Mouse (Mus musculus): Measurements from ENCODE around the gene Upk1a. TPM values are rescaled to one million over a fixed set of nuclear protein-coding genes. Genes with fewer than 3 reads are reported as not detected.
A peak's percentile ranks its signal among the peaks of the same experiment; 100 is the strongest.

The Upk1a gene
- total RNA-seq, 4 experiments from 2014 or later, result 0.39 to 1.2 (median 0.89) TPM; not detected in 1

DNA sequence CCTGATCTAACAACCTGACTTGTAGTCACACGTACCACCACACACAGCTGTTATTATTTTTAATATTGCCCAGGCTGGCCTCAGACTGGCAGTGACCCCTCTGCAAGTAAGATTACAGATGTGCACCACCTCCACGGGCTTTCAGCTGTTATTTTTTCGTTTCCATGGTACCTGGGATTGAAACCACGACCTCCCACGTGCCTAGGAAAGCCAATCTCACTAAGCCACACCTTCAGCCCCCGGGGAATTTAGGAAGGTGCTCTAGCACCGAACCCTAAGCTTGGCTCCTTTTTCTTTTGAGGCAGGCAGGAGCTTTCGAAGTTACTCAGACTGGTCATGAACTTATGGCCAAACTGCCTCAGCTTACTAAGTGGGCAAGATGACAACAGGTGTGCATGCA lies 8.2 kb downstream of the Upk1a start:
- no peak for DNase-seq (ENCODE audit: low spot score in 2 of 2)

- DNase-seq (ENCODE audit: low spot score in 2 of 2), result no peak
These were observed 10.1 kb downstream of the Upk1a start for GRCm38 (mm10) chr7:30602583-30602982.

DNA sequence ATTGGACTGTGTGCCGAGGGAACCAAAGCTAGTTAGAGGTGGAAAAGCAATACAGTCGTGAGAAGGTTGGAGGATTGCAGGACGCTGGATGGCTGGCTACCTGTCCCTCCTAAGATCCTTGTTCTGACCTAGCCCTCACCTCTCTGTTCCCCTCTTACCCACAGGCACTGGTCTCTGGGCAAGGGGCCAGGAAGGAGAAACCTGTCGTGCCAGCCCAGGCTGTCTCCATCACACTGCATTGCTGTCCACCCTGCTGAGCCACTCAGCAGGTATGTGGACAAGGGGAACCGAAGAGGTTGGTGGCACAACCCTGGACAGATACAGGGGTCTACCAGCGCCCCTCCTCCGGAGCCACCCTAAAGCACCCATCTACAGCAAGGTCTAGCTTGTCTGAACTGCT lies 12.0 kb downstream of the Upk1a start:
- DNase-seq (ENCODE audit: low spot score in 2 of 2), result no peak

DNA sequence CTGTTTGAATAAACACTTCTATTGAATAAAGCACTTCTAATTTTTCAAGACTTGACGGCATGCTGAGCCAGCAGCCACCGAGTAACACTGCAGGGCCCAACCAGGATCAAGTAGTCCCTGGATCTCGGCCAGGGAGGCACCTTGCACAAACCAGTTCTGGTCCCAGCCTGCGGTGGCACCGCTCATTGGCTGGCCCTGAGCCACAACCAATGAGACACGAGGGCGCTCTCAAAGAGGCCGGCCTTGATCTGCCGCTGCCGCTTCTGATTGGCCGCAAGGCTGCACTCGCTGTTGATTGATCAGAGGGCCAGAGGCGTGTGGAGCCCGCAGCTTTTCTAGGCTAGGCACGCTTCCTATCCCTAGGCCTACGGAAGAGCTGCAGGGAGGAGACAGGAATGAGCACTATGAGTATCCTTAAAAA lies 12.7 kb downstream of the Upk1a start:
- peak; percentile 92 to 94 for DNase-seq (ENCODE audit: low spot score in 2 of 2)

DNA sequence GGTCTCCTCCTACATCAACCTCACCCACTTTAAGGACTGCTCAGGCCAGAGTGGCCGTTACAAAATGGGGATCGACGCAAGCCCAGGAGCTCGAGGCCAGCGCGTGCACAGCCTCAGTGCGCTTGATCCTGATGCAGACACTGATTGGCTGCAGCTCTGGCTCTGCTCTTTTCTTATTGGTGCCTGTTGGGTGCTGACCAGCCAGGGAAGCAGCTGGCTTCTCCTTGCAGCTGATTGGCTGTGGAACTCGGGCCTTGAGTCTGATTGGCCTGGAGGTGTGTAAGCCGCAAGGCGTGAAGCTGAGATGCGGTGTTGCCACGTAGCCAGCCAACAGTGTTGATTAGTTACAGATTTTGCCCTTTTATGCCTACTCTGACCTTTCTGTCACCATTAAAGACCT lies 13.9 kb downstream of the Upk1a start, which contains the start of gene Zbtb32:
Gene Zbtb32 (minus strand): TSS at position 124 of the 400 bp plus-strand sequence.
- DNase-seq (ENCODE audit: low spot score in 2 of 2), result no peak

DNA sequence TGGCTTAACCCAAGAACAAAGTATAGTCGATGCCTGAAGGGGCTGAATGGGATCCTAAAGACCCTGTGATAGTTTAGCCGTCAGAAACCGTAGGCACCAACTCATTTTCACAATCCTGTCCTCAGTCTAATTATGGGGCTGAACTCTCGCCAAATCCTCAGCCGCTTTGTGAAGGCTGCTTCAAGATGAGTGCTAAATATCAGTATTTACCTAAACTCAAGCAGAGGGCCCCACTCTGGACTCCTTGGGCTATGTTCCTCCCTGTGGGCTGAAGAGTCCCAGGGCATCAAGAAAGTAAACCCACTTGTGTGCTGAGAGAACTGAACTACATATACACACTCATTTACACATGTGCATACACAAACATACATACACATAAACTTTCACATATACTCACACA lies 15.8 kb downstream of the Upk1a start:
- DNase-seq (ENCODE audit: low spot score in 2 of 2), result no peak

DNA sequence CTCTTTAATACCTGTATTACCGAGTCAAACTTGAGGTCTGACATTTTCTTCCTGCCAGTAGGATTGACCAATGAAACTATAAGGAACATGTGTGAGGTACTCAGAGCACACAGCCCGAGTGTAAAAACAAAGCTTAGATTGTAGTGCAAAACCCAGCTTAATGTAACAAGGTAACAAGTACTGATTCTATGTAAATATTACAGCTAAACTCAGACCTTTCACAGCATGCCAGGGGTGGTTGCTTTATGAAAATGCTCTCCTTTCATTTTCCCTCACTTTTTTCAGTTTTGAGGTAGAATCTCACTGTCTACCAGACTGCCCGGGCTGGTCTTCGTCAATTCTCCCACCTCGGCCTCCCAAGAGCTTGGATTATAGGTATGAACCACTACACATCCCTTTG lies 16.6 kb downstream of the Upk1a start:
- no peak for DNase-seq (ENCODE audit: low spot score in 2 of 2)

- no peak for DNase-seq (ENCODE audit: low spot score in 2 of 2)
These were observed 18.1 kb downstream of the Upk1a start for GRCm38 (mm10) chr7:30594510-30595024.

- no peak for DNase-seq (ENCODE audit: low spot score in 2 of 2)
These were observed 18.8 kb downstream of the Upk1a start for GRCm38 (mm10) chr7:30593579-30594509.

DNA sequence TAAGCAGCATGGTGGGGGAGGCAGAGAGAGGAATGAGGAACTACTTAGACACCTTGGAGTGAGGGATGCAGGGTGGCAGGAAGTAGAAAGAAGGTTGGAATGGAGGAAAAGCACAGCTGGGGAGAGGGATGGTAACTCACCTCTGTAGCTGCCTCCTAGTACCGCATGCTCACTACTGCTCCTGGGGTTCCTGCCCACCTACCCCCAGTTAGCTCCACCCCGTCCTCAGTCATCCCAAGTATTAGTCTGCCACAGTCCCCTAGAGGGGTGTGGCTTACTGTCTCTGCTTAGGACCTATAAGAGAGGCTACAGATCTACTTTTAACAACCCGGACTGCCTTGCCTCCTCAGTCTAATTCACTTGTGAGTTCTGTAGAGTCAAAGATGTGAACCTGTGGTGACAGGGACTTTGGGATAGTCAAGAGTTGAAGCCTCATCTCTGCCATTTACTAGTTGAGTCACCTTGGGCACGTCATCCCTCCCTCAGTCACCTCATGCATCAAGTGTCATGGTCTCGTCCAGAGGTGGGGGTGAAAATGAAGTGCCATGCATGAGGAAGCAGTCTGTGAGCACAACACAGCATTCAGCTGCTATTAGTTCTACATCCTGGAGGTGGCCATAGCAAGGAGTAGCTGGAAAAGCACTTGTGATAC lies 19.7 kb downstream of the Upk1a start:
- DNase-seq (ENCODE audit: low spot score in 2 of 2), result no peak

DNA sequence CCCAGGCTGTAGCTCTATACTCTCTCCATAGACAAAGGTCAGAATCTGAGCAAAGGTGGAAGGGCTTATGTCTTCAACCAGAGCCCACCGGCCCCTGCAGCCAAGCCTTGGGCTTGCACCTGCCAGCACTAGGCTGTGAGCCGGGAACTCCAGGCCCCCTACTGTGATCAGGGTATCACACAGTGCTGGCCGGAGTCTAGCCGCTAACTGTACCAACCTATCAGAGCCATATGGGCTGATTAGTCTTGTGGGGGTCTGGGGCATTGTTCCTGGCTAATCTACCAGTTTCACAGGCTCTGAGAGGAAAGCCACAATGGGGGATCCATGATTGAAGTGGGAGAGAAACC lies 21.1 kb downstream of the Upk1a start:
- DNase-seq (ENCODE audit: low spot score in 2 of 2), result no peak

DNA sequence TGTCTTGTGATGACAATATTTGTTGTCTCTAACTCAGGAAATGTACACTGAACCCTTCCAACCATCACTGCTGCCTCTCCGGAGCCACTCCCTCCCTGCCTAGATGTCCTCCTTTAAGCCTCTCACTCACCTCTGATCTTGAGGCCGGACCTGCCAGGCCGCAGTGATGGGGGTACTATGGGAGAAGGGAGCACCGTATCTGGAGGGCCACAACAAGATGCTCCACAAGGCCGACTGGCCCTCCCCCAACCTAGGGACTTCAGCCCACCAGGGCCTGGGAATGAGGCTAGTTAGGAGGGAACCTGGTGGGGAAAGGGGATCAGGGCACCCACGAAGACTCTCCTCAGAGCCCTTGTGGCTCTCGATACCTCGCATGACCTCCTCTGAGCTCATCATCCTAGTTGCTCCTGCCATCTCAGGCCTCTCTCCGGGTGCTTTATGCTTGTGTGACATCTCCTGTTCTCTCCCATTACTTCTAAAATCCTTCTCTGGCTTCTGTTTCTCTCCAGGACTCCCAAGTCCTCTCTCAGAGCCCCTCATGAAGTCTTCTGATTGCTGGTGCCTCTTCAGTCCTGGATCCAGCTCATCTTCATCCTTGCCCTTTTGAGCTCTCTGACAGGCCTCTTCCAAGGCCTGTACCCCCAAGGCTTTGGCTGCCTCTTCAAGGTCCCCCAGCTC lies 21.6 kb downstream of the Upk1a start:
- DNase-seq (ENCODE audit: low spot score in 2 of 2), result no peak

DNA sequence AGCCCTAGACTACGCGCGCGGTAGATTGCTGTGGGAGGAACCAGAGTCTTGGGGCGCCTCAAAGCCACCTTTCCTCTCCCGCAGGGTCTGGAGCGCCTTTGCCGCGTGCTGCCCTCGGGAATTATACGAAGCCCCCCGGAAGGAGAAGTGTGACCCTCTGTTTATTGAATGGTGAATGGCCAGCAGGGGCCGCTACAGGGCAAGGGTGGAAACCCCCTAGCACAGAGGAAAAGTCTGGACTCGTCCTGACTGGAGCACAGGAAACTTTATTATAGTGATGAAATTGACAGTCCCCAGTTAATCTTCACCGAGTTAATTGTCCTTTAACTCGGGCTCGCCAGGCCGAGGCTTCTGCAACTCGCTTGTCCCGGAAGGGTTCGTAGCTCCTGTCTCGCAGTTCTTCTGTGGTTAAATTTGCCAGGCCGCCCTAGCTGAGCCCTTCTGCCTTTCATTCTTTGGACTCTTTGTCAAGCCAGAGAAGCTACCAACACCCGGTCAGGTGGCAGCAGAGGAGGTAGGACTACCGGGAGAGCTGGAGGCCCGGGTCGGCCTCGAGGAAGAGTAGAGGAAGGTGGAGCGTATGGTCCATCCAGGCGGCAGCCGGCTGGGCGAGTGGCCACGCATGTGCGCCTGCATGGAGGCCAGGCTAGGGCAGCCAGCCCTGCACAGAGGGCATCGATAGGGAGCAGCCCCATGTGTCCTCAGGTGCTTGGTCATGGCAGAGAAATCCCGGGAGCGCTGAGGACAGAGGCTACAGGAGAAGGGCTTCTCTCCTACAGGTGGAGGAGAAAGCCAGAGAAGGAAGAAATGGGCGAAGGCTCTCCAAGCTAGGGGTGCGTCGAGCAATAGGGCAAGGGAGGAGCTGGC lies 23.0 kb downstream of the Upk1a start:
- peak; percentile 70 to 79 for DNase-seq (ENCODE audit: low spot score in 2 of 2)

DNA sequence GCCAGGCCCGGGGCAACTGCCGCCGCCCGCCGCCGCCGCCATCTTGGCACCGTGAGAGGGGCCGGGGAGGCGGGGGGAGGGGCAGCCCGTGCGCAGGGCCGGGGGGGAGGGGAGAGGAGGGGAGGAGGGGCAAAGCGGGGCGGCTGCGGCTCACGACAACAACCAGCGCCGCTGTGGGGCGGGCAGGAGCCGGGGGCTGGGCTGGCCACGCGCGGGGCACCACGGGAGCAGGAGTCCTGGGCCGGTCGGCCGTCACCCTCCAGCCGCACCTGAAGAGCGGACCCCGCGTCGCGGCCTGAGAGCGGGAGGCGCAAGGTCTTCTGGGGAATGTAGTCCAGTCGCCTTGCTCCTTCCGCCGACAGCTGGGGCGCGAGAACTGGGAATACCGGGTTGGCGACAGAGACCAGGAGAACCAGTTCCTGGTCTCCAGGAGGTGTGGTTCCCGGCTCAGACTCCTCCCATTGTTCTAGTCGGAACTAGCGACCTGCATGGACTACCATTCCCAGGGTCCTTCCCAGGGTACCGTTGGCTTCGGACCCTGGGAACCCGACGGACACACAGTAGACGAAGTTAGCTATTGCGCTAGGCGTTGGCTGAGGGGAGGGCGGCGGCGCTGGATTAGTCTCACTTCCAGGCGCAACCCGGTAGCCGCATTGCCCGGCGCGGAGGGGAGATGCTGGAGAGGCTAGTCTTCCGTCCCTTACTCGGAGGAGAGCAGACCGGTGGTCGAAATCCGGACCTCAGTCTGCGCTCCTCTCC lies 23.8 kb downstream of the Upk1a start, which contains the start of gene Kmt2b:
Gene Kmt2b (minus strand): TSS at position 51 of the 759 bp plus-strand sequence.
- DNase-seq (ENCODE audit: low spot score in 2 of 2), result peak; percentile 96

DNA sequence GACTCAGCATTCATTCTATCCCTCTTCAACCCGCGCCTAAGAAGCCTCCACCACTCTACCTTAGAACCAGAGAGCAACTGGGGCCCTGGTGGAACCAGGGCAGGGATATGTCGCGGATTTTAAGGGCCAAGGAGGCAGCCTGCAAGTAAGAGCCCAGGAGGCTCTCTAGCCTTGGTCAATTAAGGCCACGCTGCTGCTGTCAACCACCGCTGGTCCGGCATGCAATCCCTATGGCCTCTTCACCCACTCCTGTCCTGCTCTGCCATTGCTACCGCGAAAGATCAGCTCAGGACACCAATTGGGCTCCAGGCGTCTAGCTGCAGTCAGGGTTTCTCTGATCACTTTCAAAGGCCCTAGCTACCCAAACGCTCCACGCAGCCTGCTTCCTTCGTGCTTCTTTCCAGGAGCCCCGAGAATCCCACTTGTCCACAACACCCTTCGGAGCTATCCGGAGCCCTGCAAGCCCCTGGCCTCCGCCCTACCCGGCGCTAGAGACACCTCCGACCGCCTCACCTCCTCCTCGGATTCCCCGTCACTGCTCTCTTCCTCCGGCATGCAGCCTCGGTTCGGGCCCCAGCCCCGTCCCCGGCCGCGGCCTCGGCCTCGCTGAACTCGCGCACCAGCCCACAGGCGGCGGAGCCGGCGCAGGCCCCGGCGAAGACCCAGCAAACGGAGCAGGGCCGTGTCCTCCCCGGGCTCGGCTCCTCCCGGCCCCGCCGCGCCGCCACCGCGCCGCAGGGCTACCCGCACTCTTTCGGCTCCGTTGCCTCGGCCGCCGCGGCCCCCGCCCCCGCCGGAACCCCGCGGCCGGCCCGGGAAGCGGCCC lies 24.6 kb downstream of the Upk1a start:
- DNase-seq (ENCODE audit: low spot score in 2 of 2), result peak in 1 of 2 experiments; percentile 46

GRCm38 (mm10) chr7:30586455-30587020 lies 26.1 kb downstream of the Upk1a start:
- no peak for DNase-seq (ENCODE audit: low spot score in 2 of 2)

DNA sequence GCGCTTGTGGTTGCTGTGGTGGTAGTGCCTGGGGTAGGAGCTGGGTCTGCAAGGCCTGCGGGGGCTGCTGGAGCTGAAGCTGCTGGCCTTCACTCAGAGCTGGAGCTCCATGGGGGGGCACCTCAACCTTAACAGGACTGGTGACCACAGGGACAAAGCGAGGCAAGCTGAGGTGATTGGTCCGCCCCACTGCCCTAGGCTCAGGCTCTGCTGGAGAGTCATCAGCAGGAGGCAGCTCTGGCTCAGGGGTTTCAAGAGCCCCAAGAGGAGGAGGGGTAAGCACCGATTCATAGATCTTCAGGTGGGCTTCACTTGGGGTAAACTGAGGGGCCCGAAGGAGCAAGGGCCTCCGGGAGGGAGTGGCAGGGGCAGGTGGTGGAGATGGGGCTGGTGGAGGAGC lies 27.5 kb downstream of the Upk1a start:
- DNase-seq (ENCODE audit: low spot score in 2 of 2), result no peak

GRCm38 (mm10) chr7:30584339-30584738 lies 28.3 kb downstream of the Upk1a start:
- DNase-seq (ENCODE audit: low spot score in 2 of 2), result no peak

GRCm38 (mm10) chr7:30581547-30581946 lies 31.1 kb downstream of the Upk1a start:
- DNase-seq (ENCODE audit: low spot score in 2 of 2), result no peak

Data from layer of hippocampus, adult 8-10 months (tissue).